Mouse (Mus musculus) R1 (cell line): ENCODE data around the gene Pih1d1.
A peak's percentile ranks its signal among the peaks of the same experiment; 100 is the strongest.

Experiments used
- DNase-seq: peaks from one replicate; pipeline ENCODE4 v3.0.0-alpha.2; 2018; ENCODE audit warnings: low read depth, low spot score

Gene Pih1d1

DNA sequence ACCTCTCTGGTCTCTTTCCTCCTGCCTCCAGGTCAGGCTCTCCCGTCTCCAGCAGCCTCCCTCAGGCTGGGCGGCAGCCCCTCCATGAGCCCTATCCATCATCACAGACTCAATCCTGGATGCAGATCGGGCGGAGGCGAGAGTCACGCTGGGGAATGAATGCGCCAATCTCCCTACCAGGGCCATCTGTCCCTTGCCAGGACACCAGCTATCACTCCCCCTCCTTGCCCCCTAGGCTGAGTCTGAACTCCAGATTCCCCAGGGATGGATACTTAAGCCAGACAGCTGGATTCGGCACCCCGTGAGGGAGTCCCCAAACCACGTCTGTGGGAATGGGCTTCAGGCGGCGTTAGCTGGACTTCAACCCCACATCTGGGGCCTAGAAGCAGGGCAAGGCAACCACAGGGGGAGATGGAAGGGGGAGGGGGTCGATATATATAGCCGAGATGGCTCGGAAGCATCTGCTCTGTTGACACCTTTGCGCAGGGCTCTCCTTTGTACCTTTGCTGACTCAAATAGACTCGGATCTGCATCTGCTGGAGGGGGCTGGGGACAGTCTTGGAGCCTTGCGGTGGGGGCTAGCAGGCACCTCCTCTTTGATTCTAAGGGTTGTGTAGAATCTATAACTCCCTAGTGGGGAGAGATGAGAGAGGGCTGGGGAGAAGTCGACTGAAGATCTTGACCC, 13.8 kb downstream of the Pih1d1 start:
- no peak for DNase-seq

DNA sequence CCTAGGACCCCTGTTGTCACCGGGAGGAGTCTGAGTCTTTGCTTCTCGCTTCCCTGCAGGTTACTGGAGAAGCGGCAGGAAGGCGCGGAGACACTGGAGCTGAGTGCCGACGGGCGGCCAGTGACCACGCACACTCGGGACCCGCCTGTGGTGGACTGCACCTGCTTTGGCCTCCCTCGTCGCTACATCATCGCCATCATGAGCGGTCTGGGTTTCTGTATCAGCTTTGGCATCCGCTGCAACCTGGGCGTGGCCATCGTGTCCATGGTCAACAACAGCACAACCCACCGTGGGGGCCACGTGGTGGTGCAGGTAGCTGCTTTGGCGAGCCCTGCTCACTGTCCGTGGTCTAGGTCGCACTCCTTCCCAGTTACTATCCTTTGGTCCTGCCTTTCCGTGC, 14.6 kb downstream of the Pih1d1 start:
- DNase-seq, result no peak

DNA sequence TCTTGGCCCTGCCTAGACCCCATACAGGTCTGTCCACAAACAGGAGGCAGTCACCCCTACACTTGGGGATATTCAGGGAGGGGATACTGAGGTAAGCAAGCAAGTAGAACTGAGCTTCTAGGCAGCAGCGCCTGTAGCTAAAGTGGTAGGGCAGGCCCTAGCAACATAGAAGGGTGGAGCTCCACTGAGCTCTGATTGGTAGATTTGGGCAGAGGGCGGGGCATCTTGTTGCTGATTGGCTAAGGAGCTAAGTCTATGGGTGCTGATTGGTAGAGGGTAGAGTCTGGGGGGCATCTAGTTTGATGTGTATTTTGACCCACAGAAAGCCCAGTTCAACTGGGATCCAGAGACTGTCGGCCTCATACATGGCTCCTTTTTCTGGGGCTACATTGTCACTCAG, 15.4 kb downstream of the Pih1d1 start:
- DNase-seq, result no peak

DNA sequence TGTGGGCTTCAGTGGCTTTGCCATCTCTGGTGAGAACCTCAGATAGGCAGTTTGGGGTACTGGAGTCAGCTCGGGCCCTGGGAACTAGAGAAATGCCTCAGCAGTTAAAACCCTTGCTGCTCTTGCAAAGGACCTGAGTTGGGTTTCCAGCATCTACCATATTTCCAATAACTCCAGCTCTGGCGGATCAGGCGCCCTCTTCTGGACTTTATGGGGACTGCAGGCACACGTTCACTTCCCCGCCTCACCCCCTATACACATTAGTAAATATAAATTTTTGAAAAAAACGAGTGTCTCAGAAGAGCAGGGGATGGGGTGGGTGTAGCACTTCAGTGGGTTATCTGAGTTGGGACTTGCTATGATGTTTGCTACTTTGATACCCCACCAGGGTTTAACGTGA, 18.9 kb downstream of the Pih1d1 start:
- DNase-seq, result peak; percentile 70

DNA sequence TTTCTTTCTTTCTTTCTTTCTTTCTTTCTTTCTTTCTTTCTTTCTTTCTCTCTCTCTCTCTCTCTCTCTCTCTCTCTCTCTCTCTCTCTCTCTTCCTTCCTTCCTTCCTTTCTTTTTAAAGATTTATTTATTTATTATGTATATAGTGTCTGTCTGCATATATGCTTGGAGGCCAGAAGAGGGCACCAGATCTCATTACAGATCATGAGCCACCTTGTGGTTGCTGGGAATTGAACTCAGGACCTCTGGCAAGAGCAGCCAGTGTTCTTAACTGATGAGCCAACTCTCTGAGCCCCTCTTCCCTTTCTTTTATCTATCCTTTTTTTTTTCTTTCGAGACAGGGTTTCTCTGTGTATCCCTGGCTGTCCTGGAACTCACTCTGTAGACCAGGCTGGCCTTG, 19.7 kb downstream of the Pih1d1 start:
- peak; percentile 83 for DNase-seq

DNA sequence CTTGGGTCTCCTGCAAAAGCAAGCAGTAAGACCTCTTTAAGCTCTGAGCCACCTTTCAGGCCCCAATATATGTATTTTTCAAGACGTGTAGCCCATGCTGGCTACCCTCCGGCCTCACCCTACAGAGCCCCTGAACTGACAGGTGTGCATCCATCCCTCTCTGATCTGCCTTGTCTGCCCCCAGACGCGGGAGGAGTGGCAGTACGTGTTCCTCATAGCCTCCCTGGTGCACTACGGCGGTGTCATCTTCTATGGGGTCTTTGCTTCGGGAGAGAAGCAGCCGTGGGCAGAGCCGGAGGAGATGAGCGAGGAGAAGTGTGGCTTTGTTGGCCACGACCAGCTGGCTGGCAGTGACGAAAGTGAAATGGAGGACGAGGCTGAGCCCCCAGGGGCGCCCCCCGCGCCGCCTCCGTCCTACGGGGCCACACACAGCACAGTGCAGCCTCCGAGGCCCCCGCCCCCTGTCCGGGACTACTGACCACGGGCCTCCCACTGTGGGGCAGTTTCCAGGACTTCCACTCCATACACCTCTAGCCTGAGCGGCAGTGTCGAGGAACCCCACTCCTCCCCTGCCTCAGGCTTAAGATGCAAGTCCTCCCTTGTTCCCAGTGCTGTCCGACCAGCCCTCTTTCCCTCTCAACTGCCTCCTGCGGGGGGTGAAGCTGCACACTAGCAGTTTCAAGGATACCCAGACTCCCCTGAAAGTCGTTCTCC, 20.6 kb downstream of the Pih1d1 start:
- DNase-seq, result no peak

DNA sequence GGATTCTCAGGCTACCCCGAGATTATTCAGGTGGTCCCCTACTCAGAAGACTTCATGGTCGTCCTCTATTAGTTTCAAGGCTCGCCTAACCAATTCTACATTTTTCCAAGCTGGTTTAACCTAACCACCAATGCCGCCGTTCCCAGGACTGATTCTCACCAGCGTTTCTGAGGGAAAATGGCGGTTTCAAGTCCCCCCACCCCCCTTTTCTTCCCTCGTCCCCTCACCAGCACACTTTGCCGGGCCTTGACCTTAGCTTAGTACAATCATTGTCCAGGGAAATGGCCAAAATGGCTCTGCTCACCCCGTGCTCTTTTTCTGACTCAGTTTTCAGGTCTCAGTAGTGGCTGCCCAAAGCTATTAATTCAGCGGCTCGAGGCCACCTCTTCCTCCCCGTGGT, 21.3 kb downstream of the Pih1d1 start:
- DNase-seq, result no peak

DNA sequence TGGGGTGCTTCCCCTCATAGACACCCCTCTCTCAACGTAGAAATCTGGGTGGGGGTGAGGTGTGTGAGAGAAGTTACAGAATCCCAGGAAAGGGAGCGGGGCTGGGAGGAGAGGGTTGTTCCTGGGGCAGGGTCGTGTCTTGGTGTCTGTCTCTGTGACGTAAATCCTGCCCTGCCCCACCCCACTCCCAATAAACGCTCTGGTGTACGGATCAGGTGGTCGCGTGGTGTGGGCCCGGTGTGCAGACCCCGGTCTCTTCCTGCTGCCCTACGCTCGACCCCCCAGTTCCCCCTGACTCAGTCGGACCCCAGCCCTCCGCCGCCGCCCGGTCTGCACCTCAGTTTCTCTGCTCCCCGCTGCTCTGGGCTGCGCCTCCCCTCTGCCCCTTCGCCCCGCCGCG, 21.8 kb downstream of the Pih1d1 start:
- no peak for DNase-seq

DNA sequence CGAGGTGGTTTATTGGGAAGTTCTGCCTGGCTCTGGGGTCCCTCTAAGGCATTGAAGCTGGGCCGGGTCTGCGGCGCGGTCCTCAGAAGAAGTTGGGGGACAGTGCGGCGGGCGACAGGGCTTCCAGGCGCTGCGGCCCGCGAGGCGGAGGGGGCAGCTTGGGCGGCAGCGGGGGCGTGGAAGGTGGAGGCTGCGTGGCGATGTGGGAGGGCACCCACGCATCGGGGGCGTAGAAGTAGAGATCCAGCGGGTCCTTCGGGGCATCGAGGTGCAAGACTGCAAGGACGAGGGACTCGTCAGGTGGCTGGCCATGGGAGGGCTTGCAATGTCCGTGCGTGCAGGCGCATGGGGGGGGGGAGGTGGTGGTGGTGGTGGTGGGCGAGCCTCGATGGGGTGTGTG, 22.3 kb downstream of the Pih1d1 start:
- no peak for DNase-seq

DNA sequence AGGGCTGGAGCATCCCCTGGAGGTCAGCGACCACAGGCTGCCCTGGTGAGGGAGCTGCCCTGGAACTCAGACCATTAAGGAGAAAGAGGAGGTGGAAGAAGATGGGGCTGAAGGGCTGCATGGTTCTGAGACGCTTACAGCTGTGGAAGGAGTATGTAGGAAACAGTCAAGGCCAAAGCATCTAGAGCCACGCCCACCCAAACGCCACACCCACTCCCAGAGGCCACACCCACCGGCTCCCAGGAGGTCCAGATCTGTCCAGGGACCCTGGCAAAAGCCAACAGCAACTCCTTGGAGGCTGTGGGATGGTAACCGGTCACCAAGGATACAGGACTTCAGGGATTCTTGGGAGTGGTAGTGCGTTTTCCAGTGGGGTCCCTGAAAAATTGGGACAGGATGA, 24.4 kb downstream of the Pih1d1 start:
- DNase-seq, result no peak

DNA sequence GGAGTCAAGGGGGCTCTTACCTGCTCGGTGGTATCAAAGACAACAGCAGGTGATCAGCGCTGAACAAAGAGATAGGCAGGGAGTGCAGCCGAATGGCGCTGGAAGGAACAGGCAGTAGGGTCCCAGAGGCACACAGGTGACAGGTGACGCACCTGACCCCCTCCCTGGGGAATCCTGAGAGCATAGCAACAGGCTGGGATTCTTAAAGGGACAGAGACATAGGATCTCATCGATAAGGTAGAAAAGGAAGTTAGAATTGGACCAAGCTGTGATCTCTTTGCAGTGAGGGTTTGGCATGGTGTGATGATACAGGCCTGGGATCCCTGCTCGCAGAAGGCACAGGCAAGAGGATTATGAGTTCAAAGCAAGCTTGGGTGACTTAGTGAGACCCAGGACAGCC, 25.4 kb downstream of the Pih1d1 start, which contains the start of gene Gfy:
Gfy (minus strand) TSS at position 101 of the 400 bp plus-strand sequence.
- no peak for DNase-seq

DNA sequence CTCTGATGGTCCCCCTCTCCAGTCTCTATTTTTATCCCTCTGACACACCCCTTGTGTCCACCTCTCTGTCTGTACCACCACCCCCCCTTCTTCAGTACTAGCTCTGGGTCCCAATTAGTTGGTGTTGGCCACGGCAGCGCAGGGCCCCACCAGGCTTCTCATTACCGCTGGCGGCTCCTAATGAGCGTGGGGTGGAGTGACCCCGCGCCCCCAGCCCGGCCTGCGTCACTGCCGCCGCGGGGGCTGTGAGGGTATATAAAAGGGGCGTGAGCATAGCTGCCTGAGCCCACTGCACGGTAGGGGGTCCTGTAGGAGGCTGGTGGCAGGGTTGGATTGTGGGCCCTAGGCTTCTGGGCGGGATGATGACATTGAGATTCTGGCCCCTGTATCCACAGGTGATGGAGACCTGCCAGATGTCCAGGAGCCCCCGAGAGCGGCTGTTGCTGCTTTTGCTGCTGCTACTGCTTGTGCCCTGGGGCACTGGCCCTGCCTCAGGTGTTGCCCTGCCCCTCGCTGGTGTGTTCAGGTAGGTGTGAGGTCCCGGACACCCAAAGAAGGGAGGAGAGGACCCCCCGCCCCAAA, 26.9 kb downstream of the Pih1d1 start, which contains the start of gene Pth2:
Pth2 (plus strand) TSS at position 100 of the 582 bp plus-strand sequence.
- no peak for DNase-seq

DNA sequence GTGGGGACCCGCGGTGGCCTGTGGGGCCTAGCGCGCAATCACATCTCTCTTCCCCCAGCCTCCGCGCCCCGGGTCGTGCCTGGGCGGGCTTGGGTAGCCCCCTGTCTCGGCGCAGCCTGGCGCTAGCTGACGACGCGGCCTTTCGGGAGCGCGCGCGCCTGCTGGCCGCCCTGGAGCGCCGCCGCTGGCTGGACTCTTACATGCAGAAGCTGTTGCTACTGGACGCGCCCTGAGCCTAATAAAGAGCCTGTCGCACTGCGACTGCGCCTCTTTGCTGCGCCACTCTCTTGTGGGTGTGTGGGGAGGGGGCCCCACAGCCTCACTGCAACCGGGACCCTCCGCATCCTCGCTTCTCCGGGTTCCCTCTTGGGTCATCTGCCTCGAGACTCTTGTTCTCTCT, 27.4 kb downstream of the Pih1d1 start:
- peak; percentile 46 for DNase-seq

DNA sequence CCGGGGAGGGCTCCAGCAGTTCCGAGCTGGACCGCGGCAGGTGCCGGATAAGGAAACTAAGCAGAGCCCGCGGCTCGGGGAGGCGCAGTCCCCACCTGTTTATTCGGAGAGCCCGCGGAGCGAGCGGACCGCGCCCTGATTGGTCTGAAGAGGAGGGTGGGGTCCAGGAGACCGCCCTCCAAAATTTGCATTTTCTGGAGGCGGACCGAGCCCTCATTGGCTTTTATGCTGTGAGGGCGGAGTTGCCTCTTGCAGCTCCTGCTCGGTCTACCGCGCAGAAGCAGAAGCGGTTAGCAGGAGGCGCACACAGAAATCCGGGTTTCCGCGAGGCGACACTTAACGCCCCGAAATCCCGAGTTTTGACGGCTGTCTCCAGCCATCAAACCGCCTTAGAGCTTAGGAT, 28.1 kb downstream of the Pih1d1 start:
- DNase-seq, result peak; percentile 97

DNA sequence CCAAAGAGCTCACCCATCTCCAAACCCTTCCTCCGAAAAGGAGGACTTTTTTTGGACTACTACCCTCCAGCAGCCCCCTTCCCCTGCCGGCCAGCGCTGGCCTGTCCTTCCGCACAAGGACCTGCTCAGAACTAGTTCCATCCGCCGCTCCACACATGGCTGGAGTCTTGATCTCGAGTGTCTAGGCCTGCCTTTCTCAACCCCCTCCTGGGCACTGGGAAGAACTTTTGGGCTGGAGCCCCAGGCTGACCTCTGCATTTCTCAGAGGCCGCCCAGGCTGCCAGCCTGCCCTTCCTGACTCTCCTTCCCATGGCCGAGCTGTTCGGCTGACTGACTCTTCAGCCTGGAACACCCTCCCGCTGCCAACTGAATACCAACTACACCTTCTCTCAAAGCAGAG, 28.5 kb downstream of the Pih1d1 start:
- no peak for DNase-seq

DNA sequence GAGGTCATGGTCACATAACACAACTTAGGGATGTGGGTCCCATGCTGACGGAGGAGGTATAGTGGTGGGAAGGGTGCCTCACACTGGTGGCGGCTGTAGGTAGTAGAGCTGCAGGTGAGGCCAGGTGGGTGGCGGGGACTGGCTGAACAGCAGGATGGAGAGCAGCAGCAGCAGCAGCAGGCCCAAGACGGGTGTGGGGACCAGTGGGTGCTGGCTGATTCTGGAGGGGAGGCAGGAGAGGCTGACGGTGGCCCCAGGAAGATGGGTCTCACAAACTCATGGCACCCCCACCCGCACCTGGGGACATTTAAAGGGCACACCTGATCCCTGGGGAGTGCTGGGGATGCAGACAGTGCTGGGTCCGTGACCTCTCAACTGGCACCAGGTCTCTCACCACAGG, 29.6 kb downstream of the Pih1d1 start:
- no peak for DNase-seq

DNA sequence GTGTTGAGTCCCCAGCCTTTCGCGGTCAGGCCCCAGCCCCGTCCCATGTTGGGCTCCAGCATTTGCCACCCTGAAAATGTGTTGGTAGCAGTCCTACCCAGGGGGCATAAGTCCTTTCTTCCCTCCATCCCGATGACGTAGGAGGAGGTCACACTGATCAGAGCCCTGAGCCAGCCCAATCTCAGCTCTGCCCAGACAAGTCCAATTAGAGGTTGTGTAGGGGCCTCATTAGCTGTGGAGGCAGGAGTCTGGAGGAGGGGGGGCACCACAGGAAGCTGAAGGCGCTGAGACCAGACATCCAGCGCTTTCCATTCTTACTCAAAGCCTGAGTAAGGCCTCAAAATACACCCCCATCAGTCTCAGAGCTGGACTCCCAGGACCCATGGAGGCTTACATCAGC, 31.8 kb downstream of the Pih1d1 start:
- DNase-seq, result no peak

DNA sequence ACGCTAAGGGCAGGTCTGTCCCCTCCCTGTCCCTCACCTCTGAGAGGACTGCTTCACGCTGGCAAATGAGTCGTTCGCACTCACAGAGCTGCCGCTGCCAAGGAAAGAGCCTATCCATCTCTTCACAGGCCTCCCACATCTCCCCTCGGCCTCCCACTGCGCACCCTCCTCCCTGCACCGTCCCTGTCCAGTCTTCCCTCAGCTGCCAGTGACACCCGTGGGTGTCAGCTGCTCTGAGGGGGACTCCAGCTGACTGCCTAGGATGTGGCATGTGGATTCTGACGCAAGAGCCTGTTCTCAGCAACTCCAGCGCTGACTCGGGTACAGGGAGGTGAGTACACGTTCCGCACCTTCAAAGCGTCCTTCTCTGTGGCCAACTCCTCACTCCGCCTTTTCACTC, 35.5 kb downstream of the Pih1d1 start:
- DNase-seq, result no peak

DNA sequence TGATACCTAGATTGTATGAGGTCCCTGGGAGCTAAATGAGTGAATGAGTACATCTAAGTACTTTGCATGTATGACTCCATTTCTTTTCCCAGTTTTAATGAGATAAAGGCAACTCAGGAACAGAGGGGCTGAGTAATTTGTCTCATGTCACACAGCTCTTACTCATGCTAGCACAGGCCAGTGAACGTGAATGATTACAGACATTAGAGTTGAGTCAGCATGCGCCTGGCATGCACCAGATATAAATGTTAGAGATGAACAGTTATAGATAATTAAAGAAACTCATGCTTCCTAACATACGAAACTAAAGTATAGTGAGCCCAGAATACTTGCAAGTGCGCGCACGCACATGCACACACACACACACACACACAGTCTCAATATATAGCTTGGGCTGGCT, 36.1 kb downstream of the Pih1d1 start:
- no peak for DNase-seq

DNA sequence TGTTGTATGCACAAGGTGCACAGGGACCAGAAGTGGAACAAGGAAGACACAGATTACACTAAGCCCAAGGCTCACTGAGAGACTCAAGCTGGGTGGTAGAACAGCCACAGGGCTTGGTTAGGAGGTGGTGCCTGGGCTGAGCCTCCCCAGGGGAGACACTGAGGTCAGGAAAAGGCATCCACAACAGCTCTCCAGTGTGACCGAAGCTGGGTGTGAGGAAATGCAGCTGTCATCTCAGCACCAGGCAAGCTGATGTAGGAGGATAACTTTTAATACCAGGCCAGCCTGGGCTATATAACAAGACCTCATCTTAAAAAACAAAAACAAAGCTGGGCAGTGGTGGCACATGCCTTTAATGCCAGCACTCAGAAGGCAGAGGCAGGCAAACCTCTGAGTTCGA, 37.1 kb downstream of the Pih1d1 start:
- no peak for DNase-seq

DNA sequence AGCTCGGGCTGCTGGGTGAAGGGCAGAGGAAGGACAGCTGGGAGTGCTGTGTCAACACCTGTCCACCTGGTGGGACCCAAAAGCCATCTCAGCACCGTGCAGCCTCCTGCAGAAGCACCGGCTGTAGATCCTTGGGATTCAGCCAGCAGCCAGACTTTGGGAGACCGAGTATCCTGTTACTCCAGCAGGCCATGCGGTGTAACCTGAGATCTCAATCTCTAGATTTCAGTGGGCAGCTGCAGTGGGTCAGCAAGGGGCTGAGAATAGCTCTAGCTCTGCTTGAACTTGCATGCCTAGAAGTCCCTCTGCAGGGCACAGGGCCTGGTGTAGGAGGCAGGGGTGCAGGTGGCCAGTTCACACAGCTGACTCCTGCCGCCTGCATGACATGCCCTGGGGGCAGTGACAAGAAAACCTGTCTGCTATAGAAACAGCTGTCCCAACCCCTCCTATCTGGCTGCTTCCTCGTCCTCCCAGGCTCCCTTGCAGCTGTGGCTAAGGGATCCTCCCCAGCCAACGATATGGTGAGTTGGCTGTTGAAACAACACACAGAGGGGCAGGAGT, 37.8 kb downstream of the Pih1d1 start:
- DNase-seq, result no peak

DNA sequence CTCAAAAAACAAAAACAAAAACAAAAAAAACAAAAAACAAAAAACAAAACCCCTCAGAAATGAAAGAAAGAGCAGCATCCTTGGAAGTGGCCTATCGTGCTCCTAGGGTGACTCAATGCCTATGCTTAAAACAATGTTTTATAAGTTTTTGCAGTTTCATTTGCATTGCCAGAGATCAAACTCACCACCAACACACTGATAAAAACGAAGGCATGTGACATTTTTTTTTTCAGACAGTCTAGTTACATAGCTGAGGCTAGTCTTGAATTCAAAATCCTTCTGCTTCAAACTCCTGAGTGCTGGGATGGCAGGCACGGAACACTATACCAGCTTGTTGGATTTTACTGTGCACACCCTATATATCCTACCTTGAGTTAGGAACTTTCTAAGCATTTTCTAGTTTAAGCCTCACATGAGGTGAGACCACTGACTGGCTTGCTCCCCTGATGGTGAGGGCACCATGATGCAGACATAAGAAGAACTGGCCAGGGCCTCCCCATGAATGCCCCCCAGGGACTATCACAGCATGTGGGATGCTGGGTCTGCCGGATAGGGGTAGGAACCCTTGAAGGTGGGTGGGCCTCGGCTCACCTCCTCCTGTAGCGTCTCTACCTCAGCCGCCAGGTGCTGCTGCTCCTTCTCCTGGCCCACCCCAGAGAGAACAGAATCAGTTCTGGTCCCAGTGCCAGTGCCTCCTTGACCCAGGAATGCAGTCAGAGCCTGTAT, 38.6 kb downstream of the Pih1d1 start:
- DNase-seq, result no peak
